Mouse (Mus musculus) lung, postnatal 0 days (tissue): Measurements from ENCODE around the gene Gpr152.

ENCODE experiments used
- CTCF ChIP-seq: IDR thresholded peaks from 2 replicates; pipeline ENCODE4 v1.5.1; 2016; ENCODE audit warnings: antibody characterized with exemption, mild to moderate bottlenecking
- EP300 ChIP-seq: IDR thresholded peaks from 2 replicates; pipeline ENCODE4 v1.6.1; 2016; ENCODE audit warnings: antibody characterized with exemption, mild to moderate bottlenecking, control low read depth

- TF ChIP-seq EP300 (no peak), CTCF (no peak)
Observed at GRCm38 (mm10) chr19:4159049-4159448, 19.5 kb downstream of the Gpr152 start.
